Mouse (Mus musculus) thymus, postnatal 25 days (tissue): ENCODE measurements at regions not wholly inside any gene's neighbourhood (a gene's known extent, or its start where the extent isn't known, plus 50 kb on each side); places are given as distances from the start of the nearest gene placed in this dataset.
A peak's percentile ranks its signal among the peaks of the same experiment; 100 is the strongest.

Experiments
- DNase-seq: peaks from one replicate; pipeline ENCODE4 v3.0.0; 2022

DNA sequence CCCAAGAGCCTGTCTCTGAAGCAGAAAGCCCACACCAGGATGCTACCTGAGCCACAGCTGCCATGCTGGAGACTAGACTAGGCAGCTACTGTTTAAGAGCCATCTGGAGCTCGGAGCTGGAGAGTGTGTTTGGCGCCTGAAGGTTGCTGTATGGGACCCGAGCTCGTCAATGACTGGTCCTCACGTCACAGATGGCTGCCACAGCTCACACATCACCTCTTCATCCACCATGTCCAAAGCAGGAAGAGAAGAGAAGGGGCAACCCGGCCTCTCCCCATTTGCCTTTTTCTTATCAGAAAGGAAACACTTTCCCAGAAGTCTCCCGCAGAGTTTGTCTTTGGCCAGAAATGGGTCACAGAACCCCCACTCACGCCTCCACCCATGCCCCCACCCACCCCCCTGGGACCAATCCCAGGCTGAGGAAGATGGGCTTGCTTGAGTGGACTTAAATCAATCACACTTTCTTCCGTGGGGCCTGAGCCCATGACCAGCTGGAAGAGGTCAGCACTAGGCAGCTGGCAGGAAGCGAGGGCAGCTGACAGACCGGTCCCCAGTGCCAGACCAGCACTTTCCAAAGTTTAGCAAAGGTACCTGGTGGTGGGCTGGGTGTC, 53.5 kb upstream of the Ptpn1 start:
- no peak for DNase-seq

DNA sequence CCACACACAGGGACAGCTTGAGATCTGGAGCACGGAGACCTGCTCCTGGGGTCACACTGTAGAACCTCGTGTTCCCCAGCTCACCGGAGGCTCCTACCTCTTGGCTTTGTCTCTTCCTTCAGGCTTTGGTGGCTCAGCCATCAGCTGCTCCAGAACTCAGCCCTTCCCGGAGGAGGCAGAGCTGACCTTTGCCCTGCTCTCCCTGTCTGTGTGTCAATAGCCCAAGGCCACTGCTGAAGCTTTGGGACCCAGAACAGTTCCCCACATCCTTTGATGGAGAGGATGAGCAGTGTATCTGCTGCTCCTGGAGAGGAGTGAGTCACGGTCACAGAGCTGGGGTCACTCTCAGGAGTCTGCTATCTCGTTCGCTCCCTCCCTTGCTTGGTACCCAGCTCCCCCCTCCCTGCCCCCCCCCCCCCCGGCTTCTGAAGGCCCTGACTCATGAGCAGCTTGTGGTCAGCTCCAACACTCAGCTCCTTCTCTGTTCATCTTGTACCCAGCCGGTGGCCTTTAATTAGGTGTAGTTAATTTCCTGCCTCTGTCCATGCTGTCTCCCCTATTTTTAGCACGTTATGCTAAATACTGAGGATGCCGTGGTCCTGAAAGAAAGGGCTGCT, 54.5 kb upstream of the Ptpn1 start:
- DNase-seq: no peak

DNA sequence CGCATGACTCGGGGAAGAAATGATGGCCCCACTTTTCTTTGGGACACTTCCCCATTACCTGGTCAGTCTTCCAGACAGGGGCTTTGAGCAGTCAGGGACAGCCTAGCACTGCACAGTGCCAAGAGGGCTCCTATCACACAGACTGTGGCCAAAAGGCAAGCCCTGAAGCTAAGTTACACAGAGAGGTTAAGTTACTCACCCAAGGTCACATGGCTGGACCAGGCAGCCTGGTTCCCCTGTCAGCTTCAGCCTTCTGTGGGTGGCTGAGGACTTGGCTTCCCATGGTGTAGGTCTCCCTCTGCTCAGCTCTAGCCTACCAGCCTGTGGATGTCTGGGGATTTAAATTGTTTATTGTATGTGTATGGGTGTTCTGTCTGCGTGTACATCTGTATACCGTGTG, 59.4 kb upstream of the Ptpn1 start:
- no peak for DNase-seq

DNA sequence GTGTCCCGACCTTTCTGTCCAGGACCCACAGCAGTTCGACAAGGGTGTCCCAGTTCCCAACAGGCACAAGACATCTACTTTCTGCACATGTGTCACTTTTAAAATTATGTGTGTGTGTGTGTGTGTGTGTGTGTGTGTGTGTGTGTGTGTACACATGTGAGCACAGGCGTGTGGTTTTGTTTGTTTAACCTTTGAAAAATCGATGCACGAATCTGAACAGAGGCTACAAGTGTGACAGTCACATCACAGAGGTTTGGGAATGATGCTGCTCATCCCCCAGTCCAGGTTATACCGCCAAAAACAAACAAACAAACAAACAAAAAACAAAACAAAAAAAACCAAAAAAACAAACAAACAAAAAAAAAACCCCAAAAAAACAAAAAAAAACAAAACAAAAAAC, 61.7 kb upstream of the Ptpn1 start:
- DNase-seq: no peak

DNA sequence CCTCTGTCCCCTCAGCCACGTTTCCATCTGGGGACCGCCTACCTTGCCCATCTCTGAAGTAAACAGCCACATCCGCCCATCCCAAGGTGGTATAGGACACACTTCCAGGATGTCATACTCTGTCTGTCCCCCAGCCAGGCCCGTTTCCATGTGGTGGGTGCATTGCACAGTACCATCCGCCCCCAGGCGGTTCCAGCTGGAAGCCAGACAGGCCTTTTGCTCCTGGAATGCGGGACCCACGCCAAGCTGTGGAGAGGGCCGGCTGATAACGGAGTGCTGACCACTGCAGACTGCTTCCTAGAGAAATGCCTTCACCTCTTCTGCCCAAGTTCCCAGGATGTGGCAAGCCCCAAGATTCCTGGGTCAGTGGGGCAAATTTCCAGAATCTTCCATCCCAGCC, 65.1 kb upstream of the Ptpn1 start:
- no peak for DNase-seq

DNA sequence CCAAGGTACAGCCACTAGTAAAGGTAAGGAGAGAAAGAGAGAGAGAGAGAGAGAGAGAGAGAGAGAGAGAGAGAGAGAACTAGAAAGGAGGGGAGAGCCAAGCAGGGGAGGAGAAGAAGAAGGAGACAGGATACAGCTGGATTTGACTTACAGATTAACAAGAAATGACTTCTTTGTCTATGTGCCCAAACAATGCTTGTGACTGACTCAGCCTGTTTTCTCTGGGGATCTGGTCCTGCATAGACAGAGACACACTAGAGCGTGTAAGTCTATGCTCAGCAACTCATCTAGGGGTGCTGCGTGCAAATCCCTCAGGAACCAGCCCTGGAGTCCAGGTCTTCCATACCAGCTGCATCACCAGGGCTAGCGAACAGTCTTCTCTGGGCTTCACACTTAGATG, 66.3 kb upstream of the Ptpn1 start:
- DNase-seq: no peak

DNA sequence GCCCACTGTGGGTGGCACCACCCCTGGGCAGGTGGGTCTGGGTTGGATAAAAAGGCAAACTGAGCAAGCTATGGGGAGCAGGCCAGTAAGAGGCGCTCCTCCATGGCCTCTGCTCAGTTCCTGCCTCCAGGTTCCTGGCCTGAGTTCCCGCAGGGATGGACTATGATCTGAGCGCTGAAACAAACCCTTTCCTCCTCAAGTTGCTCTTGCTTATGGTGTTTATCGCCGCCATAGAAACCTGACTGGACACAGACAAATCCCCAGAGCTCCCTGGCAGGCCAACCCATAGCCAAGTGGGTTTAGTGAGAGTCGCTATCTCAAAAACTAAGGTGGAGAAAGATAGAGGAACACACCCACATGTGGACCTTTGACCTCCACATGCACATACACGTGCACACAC, 67.2 kb upstream of the Ptpn1 start:
- no peak for DNase-seq

DNA sequence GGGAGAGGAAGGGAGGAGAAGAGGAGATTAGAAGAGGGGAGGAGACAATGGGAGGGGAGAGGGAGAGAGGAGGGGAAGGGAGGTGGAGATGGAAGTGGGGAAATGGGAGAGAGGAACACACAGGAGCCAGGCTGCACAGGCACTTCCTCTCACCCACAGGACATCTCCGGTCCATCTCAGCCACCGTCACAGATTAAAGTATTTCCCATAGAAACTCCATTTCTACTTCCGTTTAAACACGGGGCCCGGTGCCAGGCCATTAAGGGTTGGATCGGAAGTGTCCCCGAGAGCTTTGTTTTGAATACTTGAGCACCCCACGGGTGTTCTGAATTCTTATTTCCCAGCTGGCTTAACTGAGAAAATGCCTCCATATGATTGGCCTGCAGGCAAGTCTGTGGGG, 67.6 kb upstream of the Ptpn1 start:
- DNase-seq: no peak

DNA sequence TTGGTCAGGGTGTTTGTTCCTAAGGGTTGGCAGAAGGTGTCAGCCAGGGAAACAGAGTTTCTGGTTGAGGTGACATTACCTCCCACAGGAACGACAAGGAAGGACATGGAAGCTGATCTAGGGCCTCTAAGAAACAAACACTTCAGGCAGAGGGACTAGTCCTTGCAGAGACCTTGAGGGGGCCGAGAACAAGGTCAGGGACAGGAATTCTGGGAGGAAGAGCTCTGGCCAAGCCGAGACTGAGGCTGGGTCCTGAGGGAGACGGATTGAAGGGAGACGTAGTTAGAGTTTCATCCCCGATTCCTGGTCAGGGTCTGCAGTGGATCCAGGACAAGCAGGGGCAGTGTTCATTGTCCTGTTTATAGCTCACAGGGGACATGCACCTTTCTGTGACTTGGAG, 68.2 kb upstream of the Ptpn1 start:
- no peak for DNase-seq

DNA sequence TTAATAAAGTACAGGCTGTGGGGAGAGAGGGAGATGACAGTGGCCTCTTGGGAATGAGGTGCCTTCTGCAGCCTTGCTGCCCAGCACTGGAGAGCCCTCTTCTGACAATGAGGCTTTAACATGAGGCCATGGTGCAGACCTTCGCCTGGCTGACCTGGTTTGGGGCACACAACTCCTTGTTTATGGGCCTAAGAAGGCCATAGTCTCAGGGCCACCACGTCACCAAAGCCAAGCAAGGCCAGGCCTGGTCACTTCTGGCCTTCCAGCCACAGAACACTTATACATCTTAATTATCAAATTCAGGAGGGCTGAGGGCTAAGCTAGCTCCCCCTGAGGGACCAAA, 70.7 kb upstream of the Ptpn1 start:
- no peak for DNase-seq

DNA sequence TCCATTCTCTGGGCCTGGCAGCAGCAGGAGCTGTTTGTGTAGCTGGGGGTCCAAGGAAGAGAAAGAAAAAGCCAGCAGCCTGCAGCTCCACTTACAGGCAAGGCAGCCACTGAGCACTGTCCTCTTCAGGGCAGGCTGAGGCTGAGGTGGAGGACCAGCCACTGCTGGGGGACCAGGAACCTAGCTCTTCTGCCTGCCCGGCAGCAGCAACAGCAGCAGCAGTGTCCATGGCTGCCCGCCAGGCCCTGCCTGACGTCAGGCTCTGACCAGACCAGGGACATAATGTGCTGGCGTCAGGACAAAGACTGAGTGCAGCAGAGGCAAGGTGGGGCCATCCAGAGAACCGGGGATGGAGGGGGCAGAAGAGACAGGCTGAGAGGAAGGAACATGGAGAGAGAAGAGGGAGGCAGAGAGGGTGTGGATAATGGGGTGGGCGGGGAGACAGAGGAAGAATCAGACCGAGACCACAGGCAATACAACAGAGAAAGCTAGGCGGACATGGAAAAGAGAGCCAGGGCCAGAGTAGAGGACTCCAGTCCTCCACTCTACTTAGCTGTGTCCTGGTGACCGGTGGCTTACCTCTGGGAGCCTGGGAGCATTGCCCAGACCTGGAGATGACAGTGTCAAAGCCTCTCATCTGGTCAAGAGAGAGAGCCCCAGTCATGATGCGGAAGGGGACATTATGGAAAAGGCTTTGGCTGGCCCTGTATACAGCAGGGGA, 71.2 kb upstream of the Ptpn1 start:
- DNase-seq: no peak

DNA sequence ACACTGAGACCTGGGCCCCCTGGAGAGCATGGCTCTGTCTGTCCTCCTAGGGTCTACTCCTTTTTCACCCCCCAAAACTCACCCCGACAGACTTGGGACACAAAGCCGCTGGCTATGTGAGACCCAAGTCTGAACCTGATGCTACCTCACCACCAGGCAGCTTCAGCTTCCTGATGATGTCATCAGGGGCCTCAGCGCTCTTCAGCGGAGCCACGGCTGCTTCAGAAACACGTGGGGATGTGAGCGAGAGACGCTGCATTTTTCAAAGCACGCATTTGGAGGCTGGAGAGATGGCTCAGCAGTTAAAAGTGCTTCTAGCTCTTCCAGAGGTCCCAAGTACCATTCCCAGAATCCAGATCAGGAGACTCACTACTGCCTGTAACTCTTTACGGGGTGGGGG, 72.3 kb upstream of the Ptpn1 start:
- peak; percentile 31 for DNase-seq

DNA sequence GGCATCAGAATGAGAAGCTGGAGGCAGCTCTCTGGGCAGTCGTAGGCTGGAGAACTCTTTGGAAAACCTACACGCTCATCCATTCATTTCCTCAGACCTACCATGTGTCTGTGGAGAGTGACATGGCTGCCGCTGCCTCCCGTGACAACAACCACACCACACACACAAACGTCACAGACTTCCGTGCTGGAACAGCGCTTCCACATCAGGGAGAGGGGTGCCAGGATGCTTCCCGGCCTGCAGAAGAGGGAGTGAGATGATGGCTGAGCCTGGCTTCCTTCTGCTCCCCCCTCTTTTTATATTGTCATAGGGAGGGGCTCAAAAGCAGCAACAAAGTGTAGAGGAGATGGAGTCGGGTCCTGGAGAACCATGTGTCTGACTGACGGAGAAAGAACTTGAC, 73.5 kb upstream of the Ptpn1 start:
- DNase-seq: no peak

DNA sequence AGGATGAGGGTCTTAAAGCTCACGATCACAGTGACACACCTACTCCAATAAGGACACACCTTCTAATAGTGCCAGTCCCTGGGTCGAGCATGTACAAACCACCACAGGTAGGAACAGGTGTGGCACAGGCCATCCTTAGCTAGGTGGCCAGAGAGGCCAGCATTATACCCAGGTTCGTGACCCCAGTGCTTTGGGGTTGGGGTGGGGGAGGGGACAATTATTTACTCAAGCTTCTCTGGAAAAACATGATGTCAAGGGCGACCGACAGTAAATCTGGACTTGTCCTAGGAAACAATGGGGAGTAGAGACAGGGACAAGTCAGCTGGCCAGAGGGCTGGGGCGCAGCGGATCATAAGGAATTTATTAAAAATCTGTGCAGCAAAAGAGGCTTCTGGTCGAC, 73.9 kb upstream of the Ptpn1 start:
- no peak for DNase-seq

DNA sequence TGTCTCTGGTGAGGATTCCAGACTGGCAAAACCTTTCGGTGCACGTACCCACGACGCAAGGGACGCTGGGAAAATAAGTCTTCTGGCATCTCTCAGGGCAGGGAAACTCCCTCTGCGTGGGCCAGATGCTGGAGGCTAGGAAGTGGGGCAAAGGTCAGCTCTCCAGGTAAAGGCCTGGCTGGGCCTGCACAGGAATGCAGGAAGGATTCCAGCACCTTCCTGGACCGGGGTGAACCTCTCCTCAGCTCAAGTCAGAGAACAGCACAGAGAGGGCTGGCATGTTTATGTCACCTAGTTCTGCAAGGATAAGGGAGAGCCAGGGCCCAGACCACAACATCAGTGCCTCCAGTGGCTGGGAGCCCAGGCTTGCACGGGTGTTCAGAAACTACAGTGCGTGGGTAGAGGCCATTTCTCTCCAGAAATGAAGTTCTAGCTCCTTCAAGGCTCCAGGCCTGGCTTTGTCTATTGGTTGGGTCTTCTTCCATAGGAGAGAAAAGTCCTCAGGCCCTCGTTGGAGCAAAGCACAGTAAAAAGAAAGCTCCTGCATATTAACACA, 74.9 kb upstream of the Ptpn1 start:
- no peak for DNase-seq

DNA sequence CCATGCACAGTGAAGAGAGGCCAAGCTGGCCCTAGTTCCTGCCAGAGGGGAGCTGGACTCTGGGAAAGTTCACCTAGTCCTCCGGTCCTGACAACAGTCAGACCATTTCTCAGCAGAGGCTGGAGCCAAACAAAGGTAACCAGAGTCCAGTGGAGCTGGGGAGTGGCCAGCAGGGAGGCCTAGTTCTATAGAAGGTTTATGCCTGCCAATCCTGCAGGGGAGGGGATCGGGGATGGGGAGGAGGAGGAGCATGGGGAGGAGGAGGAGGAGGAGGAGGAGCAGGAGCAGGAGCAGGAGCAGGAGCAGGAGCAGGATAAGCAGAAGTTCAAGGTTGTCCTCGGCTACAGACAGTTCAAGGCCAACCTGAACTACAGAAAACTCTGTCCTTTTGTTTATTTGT, 75.8 kb upstream of the Ptpn1 start:
- DNase-seq: no peak

DNA sequence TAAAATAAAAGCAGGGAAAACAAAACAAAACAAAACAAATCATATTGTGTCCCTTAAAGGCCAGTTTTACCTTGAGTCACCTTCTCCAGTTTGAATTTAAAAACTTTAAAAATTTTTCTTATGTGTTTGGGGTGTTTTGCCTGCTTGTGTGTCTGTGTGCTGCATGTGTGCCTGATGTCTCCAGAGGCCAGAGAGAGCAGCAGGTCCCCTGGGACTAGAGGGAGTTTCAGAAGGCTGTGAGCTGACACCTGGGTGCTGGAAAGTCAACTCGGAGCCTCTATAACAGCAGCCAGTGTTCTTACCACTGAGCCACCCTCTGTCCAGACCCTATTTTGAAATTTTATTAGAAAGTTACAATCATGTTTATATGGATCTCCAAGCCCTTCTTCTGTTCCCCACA, 77.8 kb upstream of the Ptpn1 start:
- DNase-seq: no peak

DNA sequence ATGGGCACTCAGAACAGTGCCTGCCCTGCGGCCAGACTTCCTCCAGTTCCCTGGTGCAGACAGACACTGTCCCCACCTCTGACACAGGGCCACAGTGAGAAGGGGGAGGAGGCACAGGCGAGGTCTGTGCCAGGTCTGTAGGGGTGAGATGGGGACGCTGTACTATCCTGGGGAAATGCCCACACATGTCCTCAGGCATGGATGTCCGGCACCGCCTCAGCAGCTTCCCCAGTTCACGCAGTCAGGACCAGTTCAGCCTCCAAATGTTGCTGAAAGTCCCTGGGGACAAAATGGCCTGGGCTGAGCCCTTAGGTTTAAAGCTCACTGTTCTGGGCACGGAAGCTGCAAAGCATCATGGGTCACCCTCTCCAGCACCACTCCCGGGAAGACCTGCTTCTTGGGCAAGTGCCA, 78.4 kb upstream of the Ptpn1 start:
- DNase-seq: no peak

DNA sequence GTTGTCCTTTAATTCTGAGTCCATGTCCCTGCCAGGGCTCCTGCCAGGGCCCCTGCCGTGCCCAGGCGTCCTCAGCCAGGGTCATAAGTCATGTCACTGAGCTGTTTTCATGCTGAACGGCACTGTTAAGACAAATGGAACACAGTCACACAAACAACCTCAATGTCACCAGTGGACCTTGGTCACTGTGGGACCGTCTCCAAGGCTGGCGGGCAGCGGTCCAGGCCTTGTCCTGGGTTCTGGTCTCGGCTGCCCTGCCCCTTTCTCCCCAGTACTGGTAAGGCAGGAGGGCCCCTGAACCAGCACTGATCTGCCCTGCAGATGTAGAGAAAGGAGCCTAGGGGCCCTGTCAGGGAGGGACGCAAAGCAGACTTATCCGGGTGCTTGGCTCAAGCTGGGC, 79.3 kb upstream of the Ptpn1 start:
- DNase-seq: no peak

DNA sequence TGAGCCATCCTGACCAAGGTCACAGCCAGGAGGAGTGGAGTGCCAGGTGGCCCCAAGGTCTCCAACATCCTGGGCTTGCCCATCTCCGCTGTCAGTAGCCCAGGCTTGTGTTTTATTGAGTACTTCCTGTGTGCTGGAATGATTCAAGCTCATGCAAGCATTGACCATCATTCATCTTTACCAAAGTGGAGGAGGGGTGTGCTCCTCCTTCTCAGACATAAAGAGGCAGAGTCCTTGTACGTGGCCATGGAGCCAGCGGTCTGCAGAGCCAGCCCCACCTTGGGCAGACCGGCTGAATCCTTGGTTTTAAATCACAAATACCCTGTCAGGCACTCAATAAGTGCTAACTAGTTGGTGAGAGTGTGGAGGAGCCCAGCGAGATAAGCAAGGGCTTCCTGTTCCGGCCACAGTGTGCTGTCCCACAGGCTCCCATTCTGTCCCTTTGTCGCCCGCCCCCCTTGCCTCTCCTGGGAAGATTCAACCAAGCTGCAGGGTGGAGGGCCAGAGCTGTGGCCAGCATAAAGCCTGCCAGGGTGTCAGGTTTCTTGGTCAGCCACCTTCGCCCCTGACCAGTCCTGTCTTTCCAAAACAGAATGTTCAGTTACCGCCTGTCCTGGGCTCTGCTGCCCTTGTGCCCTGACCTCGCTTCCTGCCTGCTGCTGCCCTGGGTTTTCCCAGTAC, 80.5 kb upstream of the Ptpn1 start:
- no peak for DNase-seq

DNA sequence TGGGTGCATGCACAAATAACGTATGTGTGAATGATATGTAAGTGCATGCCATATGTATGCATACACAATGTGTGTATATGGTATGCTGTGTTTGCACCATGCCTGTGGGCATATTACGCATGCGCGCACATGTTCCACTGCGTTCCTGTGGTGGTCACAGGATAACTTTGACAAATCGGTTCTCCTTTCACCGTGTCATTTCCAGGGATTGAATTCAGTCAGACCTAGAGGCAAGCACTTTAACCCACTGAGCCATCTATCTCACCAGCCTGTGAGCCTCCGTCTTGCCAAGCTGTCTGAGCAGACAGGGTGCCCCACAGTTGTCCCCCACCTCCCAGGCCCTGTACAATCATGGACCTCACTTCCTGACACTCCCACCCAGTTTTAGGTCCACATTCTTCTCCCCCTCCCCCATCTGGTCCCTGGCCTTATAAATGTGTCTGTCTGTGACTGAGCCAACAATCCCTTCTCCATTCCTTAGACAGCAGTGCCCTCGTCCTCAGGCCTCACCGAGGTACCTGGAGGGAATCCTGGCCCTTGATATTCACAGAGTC, 81.8 kb upstream of the Ptpn1 start:
- DNase-seq: no peak

DNA sequence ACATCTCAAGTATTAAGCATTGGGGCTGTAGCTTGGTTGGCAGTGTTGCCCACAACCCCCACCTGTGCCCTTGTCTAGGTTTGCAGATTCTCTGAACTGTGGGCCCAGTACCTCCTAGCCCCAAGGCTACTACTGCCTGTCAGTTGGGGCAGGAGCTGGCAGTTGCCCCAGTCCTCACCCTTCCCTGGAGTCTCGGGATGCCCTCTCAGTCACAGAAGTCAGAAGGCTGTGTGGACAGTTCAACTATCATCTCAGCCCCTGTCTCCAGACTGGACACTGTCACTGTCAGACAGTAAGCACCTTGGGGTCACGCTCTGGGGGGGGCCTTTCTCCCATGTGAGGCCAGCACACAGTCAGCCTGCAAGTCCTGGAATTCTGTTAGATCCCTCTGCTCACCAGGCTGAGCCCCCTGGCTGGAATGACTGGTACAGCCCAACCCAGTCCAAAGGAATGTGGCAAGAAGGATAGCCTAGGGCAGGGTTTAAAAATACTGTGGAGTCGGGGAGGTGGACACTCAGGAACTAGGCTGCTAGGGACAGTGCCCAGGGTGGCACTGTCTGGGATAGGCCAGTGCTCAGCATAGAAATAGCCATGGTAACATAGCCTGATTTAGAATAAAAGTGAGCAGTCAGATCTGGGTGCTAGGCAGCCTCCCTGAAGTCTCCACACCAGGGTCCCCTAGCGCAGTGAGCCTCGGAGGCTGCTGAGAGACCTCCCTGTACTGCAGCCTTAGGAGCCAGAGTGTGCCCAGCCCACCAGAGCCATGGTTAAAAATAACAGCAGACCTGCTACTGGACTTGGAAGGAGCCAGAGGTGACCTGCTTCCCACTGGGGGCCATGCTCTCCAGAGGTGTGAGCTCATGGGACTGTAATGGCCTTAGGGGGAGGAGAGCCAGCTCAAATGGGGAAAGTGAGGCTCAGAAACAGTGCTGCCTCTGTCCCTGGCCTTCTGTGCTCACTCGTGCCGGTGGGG, 83.1 kb upstream of the Ptpn1 start:
- no peak for DNase-seq
